Mouse (Mus musculus): Measurements from ENCODE around the gene Ppp4c.

DNA sequence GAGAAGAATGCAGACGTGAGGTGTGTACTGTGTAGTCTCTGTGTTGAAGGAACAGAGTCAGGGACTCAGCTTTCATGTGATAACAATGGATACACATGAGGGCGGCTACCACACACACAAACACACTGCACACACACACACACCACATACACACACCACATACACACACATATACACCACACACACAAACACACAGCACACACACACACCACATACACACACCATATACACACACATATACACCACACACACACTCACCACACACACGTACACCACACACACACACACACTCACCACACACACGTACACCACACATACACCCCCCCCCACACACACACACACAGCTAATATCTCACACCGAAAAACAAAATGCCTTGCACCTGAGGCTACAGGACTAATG, 50.8 kb downstream of the Ppp4c start:
- no peak for TF ChIP-seq CTCF (IDR thresholded peaks at IDR 0.05; ENCODE audit: extremely low read depth, insufficient read length, insufficient replicate concordance, low read depth, low read length)
- no peak for TF ChIP-seq POLR2A (IDR thresholded peaks at IDR 0.05; ENCODE audit: low read depth, low read length)

Measured in small intestine, adult 2 months (tissue).